Mouse (Mus musculus): ENCODE results near the gene Vmn2r9.
"Not testable (repeated sequence)": the region's sequence is repeated elsewhere in the genome, so short reads cannot be mapped to it uniquely, and the experiment has no call there.

The Vmn2r9 gene

GRCm38 (mm10) chr5:108852501-108852900 is at the start of gene Vmn2r9:
Vmn2r9 (minus strand) TSS chr5:108852601.
- not testable (repeated sequence) for DNase-seq (ENCODE audit: low spot score in 2 of 2)

- not testable (repeated sequence) for DNase-seq (ENCODE audit: low spot score in 2 of 2)
These were observed 14.3 kb upstream of the Vmn2r9 start for GRCm38 (mm10) chr5:108866746-108867145.

GRCm38 (mm10) chr5:108849466-108849865 is 2.9 kb downstream of the Vmn2r9 start:
- no peak for DNase-seq (ENCODE audit: low spot score in 2 of 2)

- no peak for DNase-seq (ENCODE audit: low spot score in 2 of 2)
These were observed 16.2 kb downstream of the Vmn2r9 start for GRCm38 (mm10) chr5:108836156-108836555.

- no peak for DNase-seq (ENCODE audit: low spot score in 2 of 2)
These were observed 29.1 kb downstream of the Vmn2r9 start for GRCm38 (mm10) chr5:108823276-108823675.

GRCm38 (mm10) chr5:108808750-108809149 is 43.7 kb downstream of the Vmn2r9 start, which contains the start of gene Vmn2r8:
Vmn2r8 (minus strand) TSS chr5:108808850.
- DNase-seq (ENCODE audit: low spot score in 2 of 2), result not testable (repeated sequence)

GRCm38 (mm10) chr5:108803646-108804045 is 48.8 kb downstream of the Vmn2r9 start:
- no peak for DNase-seq (ENCODE audit: low spot score in 2 of 2)

GRCm38 (mm10) chr5:108795263-108795662 is 57.1 kb downstream of the Vmn2r9 start, which contains the start of gene Tmed11:
Tmed11 (minus strand) TSS chr5:108795363.
- not testable (repeated sequence) for DNase-seq (ENCODE audit: low spot score in 2 of 2)

GRCm38 (mm10) chr5:108790385-108790784 is 62.0 kb downstream of the Vmn2r9 start:
- DNase-seq (ENCODE audit: low spot score in 2 of 2), result not testable (repeated sequence)
